Mouse (Mus musculus) E14TG2a.4 (cell line): ENCODE measurements around the gene Pcgf6.

Experiments
- CTCF ChIP-seq: conservative IDR thresholded peaks from 2 replicates; pipeline ENCODE4 v1.5.1; 2014; ENCODE audit warnings: low read length
- POU5F1 ChIP-seq: IDR thresholded peaks from 2 replicates; pipeline ENCODE4 v1.6.1; 2014; ENCODE audit warnings: low read length, borderline replicate concordance

- TF ChIP-seq CTCF = no peak
- no peak for TF ChIP-seq POU5F1
Observed at GRCm38 (mm10) chr19:46999753-47000152, 51.0 kb downstream of the Pcgf6 start.
